Mouse (Mus musculus) cortical plate, adult 2 months (tissue): Measurements from ENCODE around the gene Nme6.

Experiments used
- CTCF ChIP-seq: fragments of 200-500 bp; IDR thresholded peaks from 2 replicates; pipeline ENCODE4 v1.5.1; 2011; ENCODE audit warnings: mild to moderate bottlenecking, control low read depth, low read length; ENCODE audit not compliant: insufficient read depth; ENCODE audit errors: extremely low read depth
- POLR2A ChIP-seq: fragments of 200-500 bp; IDR thresholded peaks from 2 replicates; pipeline ENCODE4 v1.6.1; 2011; ENCODE audit warnings: mild to moderate bottlenecking, low read length, control low read depth; ENCODE audit not compliant: insufficient read depth; ENCODE audit errors: extremely low read depth

- TF ChIP-seq CTCF, result no peak
- TF ChIP-seq POLR2A, result no peak
Observed at GRCm38 (mm10) chr9:109887321-109887720, 54.8 kb downstream of the Nme6 start.
